Mouse (Mus musculus) NIH3T3 (cell line): Measurements from ENCODE around the gene Coa6.

Experiments used
- DNase-seq: peaks from one replicate; pipeline ENCODE4 v3.0.0-alpha.2; 2012; ENCODE audit warnings: low read depth

The Coa6 gene

GRCm38 (mm10) chr8:126464071-126464470, 41.8 kb downstream of the Coa6 start:
- no peak for DNase-seq

- DNase-seq, result no peak
Measured at GRCm38 (mm10) chr8:126473802-126474298, 51.5 kb downstream of the Coa6 start.

- peak; percentile 94 for DNase-seq
Measured at GRCm38 (mm10) chr8:126474299-126475187, 52.2 kb downstream of the Coa6 start, which contains the start of gene Tarbp1. Gene Tarbp1 (minus strand): TSS chr8:126475065.
